Mouse (Mus musculus) retina, embryonic 14.5 days (tissue): ENCODE measurements at regions not wholly inside any gene's neighbourhood (a gene's known extent, or its start where the extent isn't known, plus 50 kb on each side); places are given as distances from the start of the nearest gene placed in this dataset.
A peak's percentile ranks its signal among the peaks of the same experiment; 100 is the strongest.

Source experiments
- DNase-seq: peaks from one replicate; pipeline ENCODE4 v3.0.0-alpha.2; 2015; ENCODE audit warnings: low spot score

DNA sequence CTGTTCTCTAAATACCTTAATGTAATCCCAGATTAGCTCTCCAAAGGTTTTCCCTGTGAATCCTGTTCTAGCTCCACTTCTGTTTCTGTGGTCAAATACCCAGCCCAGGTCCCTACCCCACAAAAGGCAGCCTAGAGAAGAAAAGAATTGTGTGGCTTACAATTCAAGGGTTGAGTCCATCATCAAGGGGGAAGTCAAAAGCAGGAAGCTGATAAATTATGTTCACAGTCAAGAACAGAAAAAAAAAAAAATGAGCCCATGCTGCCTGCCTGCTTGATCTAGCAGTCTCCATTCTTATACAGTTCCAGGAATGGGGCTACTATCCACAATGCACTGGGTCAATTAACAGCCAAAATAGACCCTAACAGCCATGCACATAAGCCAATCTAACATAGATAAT lies 285.7 kb downstream of the Actr3 start:
- DNase-seq = no peak

GRCm38 (mm10) chr1:125123861-125124260 lies 311.7 kb downstream of the Actr3 start:
- DNase-seq = no peak

- DNase-seq = peak; percentile 18
These were observed 334.9 kb downstream of the Actr3 start for GRCm38 (mm10) chr1:125100596-125100995.

DNA sequence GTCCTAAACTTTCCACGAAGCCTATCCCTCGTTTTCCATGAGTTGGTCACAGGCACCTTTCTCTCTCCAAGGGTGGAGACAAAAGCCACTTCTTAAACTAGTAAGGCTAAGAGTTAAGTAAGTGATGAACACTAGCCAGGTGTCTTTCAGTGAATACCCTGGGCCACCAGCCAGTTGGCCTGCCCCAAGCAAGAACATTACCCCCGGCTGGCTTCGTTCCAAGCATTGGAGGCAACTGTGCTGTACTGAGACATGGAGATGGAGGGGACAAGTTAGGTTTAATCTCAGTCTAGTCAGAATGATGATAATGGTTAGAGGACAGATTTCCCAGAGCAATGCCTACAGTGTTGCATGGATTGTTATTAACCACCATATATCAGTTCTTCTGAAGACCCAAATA lies 350.6 kb downstream of the Actr3 start:
- no peak for DNase-seq

GRCm38 (mm10) chr1:125039572-125040326 lies 395.8 kb downstream of the Actr3 start:
- DNase-seq = no peak

DNA sequence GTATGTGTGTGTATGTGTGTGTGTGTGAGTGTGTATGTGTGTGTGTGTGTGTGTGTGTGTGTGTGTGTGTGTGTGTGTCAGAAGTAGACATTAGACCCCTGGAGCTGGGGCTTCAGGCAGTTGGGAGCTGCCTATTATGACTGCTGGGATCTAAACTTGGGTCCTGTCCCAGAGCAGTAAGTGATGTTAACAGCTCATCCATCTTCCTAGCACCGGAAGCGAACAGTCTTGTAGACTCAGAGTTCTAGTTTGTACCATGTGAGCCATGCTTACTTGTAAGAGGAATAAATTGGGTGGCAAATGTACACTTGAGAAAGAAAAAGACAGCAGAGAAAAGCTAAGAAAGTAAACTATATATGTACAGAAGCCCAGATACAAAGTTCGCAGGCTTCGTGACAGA lies 422.2 kb downstream of the Actr3 start:
- DNase-seq = no peak

DNA sequence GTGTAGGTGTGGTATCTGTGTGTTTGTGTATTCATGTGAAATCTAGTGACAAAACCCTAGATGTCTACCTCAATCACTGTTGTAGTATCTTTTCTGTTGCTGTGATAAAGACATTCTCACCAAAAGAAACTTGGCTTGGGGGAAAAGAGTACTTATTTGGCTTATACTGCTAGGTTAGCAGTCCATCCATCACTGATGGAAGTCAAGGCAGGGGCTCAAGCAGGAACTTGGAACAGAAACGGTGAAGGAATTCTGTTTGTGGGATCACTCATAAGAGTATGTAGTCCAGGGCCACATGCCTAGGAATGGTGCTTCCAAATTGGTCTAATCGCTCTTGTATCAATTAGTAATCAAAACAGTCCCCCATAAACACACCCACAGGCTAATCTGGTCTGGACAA lies 423.6 kb downstream of the Actr3 start:
- no peak for DNase-seq

DNA sequence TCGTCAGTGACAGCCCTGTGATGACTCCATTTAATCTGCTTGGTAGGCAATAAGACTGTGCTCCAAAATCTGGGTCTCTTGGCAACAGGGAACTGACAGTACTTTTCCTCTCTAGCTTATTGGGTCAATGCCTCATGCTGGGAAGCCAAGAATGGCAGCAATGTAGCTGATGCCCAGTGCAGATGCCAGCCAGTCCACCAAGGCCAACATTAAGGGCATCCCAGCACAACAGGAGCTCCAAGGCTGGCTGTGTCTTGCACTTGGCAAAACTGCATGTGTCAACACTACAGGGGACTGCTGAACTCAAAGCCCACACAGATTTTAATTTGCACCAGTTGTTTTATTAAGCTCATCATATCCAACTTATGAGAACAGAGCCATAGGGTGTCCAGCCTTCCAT lies 437.9 kb downstream of the Actr3 start:
- no peak for DNase-seq

DNA sequence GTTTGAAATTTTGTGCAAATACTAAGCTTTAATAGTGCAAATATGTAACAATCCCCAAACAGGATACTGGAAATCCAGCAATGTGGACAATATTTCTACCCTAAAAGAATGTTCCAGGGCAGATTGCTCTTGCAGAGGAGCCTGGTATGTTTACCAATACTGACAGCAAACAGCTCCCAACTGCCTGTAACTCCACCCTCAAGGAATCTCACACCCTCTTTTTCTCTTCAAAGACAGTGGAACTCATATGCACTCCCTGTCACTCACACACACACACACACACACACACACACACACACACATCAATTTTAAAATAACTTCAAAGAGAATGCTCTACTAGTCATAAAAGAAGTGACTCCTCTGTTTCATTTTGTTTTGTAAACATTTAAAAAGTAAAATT lies 484.7 kb downstream of the Actr3 start:
- DNase-seq = no peak

GRCm38 (mm10) chr1:124904373-124904772 lies 531.2 kb downstream of the Actr3 start:
- DNase-seq = no peak

DNA sequence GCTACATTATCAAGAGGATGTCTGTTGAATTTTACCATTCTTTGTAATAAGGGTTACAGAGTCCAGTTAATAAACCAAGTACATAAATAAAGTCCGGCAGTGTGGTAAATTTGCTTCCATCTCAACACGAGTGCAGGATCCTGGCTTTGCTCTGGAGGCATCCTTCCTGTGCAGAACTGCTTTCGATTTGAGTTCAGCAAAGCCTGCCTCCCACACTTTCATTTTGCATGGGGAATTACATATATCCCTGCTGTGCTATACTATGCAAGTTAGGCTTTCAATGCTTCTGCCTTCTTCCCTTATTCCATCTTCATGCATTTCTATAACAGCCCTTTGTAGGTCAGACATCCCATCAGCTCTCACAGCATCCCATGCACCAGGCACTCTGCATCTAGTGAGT lies 564.4 kb downstream of the Actr3 start:
- no peak for DNase-seq

- peak; percentile 3 for DNase-seq
These were observed 569.3 kb downstream of the Actr3 start for GRCm38 (mm10) chr1:124866248-124866647.

DNA sequence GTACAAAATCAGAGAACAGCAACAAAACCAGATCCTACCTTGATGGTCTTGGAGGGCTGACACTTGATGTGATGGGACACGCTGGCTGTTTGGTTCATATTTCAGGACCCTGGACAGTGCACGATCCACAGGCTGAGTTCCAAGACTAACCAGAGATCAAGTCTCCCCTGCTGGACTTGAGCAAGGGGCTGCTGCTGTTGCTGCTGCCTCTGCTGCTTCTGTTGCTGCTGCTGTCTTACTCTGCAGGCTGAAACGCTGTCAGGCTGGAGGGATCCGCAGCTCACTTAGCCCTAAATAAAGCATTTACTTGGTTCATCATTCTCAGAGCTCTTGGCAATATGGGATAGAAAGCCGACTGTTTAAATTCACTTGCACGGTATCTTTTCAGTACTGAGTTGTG lies 589.8 kb downstream of the Actr3 start:
- peak; percentile 72 for DNase-seq

GRCm38 (mm10) chr1:124825717-124826116 lies 609.8 kb downstream of the Actr3 start:
- DNase-seq = no peak

DNA sequence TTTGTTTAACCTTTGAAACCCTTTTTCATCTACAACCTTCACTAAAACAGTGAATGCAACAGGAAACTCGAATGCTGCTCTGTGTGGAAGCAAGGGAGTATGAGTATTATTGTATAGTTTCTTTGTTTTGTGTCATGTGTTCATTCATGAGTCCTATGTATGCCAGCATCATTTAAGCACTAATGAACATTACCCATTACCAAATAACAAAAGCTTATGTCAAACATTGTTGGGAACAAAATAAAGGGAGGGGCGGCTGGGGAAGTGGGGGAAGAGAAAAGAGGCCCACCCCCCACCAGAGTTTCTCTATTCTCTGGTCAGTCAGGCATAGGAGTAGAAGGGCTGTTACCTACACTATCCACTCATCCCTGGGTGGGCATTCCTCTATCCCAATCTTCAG lies 642.5 kb downstream of the Actr3 start:
- DNase-seq = peak; percentile 67

- no peak for DNase-seq
These were observed 644.9 kb downstream of the Actr3 start for GRCm38 (mm10) chr1:124790646-124791045.

GRCm38 (mm10) chr1:124790130-124790529 lies 645.4 kb downstream of the Actr3 start:
- DNase-seq = no peak

GRCm38 (mm10) chr1:124783066-124783465 lies 652.5 kb downstream of the Actr3 start:
- no peak for DNase-seq

GRCm38 (mm10) chr1:124777685-124778084 lies 657.8 kb downstream of the Actr3 start:
- no peak for DNase-seq

DNA sequence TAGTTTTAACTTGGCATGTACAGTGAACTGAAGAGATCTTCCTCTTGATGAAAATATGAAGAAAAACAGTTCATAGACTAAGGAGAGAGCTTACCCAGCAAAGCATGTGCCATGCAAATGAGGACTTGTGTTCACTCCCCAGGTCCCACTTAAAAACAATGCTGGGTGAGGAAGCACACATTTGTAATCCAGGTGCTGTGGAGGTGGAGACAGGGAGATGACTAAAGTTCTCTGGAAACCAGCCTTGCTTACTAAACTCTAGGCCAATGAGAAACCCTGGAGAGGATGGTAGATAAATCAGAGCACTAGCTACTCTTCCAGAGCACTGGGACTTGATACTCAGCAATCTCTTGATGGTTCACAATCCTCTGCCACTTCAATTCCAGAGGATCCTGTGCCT lies 678.8 kb downstream of the Actr3 start:
- DNase-seq = no peak

- DNase-seq = no peak
These were observed 694.4 kb upstream of the Dpp10 start for GRCm38 (mm10) chr1:124739777-124740176.

DNA sequence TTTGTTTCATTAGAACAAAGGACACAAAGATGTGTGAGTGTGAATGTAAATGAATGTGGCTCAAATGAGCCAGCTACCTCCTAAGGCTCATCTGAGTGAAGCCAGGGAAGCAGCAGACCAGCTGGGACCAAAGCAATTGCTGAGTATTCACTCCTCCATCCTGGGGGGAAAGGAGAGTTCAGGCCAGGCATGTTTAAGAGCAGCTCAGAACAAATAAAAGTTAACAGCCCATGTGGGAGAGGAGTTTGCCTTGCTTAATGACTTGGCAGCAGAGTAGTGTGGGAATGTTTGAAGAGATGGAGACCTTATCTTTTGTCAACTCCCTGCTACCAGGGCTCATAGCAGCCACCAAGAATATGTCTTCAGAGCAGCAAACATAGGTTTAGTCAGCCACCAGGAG lies 685.0 kb upstream of the Dpp10 start:
- no peak for DNase-seq

DNA sequence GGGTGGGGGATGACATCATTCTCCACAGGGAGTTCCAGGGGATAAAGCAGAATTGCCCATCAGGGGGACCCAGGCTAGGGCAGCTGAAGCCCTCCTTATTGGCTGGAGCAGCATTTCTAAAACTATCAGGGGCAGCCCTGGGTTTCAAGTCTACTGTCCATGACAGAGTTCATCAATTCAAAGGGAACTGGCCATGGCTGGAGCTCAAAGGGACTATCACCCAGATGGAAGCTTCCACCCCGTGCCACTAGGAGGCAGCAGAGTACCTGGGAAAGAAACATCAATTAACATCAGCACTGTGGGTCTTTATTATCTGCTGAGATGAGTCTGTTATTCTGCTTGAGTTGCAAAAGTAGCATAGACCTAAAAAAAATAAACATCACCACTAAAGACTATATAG lies 672.7 kb upstream of the Dpp10 start:
- peak; percentile 85 for DNase-seq

DNA sequence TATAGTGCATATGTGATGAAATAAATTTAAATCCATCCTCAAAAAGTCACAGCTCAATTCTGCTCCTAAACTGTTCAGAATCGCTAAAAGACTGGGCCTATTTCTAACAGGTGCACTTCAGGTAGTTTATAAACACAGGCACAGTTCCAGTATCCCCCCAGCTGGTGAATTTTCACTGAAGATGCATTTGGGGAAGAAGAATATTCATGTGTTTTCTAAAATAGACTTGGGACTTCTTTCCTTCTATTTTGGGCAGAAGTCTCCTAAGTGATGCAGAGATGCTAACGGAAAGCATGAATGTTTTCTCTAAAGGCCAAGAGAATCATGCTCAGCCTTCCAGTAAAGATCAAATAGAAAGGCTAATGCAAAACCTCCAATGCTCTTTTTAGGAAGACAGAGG lies 660.9 kb upstream of the Dpp10 start:
- no peak for DNase-seq
